Mouse (Mus musculus) layer of hippocampus, adult 9-11 months (tissue): ENCODE data around the gene Olfr1231.

Source experiments
- DNase-seq: peaks from one replicate; pipeline ENCODE4 v3.0.0; 2022

Gene Olfr1231

DNA sequence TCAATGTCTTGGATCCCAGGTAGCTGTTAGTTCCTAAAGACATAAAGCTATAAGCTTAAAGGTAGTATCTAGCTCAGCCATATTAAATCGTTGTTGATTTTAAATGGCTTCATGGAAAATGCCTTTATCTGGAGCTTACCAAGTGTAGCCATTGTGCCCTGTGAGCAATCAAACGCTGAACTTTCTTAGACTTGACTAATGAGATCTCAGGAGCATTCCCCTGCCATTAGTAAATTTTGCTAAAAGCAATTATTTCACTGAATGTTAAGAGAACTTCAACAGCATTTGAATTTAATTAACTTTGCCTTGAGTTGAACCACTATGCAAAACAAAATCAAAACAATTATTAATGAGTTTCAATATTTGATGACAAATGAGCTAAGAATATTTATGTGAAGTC lies at the start of gene Olfr1231:
TSS of gene Olfr1231 (minus strand) at position 101 of the 400 bp plus-strand sequence.
- no peak for DNase-seq

DNA sequence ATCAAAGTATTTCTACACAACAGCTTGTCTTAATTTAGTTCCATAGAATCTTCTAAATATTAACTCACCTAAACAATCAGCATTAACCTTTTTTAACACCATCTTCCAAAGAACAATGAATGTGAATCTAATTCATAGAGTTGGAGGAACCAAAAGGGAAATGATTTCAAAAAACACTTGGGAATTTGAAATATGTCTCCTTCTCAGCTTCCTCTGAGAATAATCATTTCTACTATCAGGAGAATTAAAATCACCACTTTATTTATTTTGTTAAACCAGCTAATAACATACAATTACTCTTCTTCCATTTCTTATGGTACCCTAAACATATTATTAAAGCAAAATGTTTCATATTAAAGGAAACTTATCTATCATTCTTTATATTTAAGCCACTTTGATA lies 35.4 kb upstream of the Olfr1231 start, which contains the start of gene Olfr1233:
TSS of gene Olfr1233 (minus strand) at position 101 of the 400 bp plus-strand sequence.
- no peak for DNase-seq

DNA sequence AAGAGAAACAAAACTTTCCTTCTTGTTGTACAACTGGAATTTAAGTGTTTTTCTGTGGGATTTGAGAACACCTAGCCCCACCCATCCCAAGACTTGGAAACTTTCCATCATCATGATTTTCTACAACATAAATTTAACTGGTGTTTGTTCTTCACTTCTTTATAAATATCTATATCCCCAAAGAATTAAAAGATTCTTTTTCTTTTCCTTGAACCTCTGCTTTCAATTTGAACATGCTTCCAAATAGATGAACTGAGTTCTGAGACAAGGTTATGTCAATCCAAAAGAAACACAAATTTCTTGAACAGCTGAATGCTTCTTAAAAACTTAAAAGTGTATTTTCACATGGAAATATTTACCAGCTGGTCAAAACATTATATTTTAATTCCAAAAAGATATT lies 22.7 kb upstream of the Olfr1231 start, which contains the start of gene Olfr1232:
TSS of gene Olfr1232 (minus strand) at position 101 of the 400 bp plus-strand sequence.
- no peak for DNase-seq

DNA sequence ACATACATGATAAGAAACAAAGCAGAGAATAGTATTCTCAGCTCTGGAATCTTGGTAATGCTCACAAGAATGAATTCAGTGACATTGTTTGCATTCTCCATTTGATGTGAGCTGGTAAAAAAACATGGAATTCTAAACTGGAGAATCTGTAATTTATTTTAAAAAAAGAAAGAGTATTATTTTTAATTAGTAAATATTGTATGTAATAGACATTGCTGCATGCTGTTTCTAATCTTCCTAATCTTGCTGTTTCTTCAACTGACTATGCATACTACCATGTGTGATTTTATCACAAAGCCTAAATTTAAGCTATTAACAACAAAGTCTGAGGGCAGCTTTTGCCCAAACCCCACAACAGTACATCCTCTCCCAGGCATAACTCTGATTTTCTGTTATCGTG lies 9.7 kb downstream of the Olfr1231 start, which contains the start of gene Olfr1230:
TSS of gene Olfr1230 (minus strand) at position 101 of the 400 bp plus-strand sequence.
- no peak for DNase-seq

DNA sequence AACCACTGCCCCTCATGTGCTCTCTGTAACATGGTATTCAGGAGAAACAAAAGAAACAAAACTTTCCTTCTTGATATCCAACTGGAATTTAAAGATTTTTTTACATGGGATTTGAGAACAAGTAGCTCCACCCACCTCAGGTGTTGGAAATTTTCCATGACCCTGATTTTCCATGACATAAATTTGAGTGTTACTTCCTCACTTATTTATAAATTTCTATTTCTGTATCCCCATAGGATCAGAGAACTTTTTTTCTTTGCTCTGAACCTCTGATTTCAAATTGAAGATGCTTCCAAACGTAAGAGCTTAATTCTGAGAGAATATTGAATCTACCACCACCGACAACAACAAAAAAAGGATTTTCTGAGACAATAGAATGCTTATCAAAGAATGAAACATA lies 19.0 kb downstream of the Olfr1231 start, which contains the start of gene Olfr1229:
TSS of gene Olfr1229 (minus strand) at position 101 of the 400 bp plus-strand sequence.
- DNase-seq: no peak

DNA sequence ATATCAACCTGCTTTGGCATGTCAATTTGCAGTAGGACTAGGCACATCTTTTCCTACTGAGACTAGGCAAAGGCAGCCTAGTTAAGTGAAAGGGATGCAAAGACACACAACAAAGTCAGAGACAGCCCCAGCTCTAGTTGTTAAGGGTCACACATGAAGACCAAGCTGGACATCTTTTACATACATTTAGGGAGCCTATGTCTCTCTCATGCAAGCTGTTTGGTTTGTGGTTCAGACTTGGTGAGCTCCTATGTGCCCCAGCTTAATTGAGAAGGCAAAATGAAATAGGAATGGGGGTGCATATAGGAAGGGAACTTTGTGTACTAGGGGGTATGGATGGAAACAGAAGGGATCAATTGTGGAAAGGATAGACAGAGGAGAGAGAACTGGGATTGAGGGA lies 52.9 kb downstream of the Olfr1231 start, which contains the start of gene Olfr1228:
TSS of gene Olfr1228 (minus strand) at position 101 of the 400 bp plus-strand sequence.
- no peak for DNase-seq
